Mouse (Mus musculus) hindbrain, embryonic 16.5 days (tissue): ENCODE data around the gene Nav2. TPM values are rescaled to one million over a fixed set of nuclear protein-coding genes. Genes with fewer than 3 reads are reported as not detected.
A peak's percentile ranks its signal among the peaks of the same experiment; 100 is the strongest.

ENCODE experiments used
- ATAC-seq: fragments of 200-750 bp; cut with Nextera tagmentation; 2 replicates; pipeline ENCODE4 v1.8.0; 2017; ENCODE audit warnings: moderate TSS enrichment, moderate library complexity
- H3K27ac ChIP-seq: fragments of 300-500 bp; sonication (generic); 2 replicates; pipeline ENCODE4 v1.5.1; 2014; ENCODE audit warnings: low read depth, mild to moderate bottlenecking, control low read depth, low read length, moderate library complexity
- H3K27me3 ChIP-seq: fragments of 300-500 bp; sonication (generic); replicated peaks from 2 replicates; pipeline ENCODE4 v1.6.1; 2014; ENCODE audit warnings: low read length; ENCODE audit not compliant: control insufficient read depth, insufficient read depth
- H3K36me3 ChIP-seq: fragments of 300-500 bp; sonication (generic); 2 replicates; pipeline ENCODE4 v1.6.1; 2014; ENCODE audit warnings: mild to moderate bottlenecking, low read length, moderate library complexity, mixed read lengths; ENCODE audit not compliant: control insufficient read depth, insufficient read depth
- H3K4me1 ChIP-seq: fragments of 300-500 bp; sonication (generic); 2 replicates; pipeline ENCODE4 v1.6.1; 2014; ENCODE audit warnings: low read depth, low read length; ENCODE audit not compliant: control insufficient read depth, insufficient read depth
- H3K4me2 ChIP-seq: fragments of 300-500 bp; sonication (generic); 2 replicates; pipeline ENCODE4 v1.6.1; 2014; ENCODE audit warnings: mild to moderate bottlenecking, low read length, control low read depth, moderate library complexity
- H3K4me3 ChIP-seq: fragments of 300-500 bp; sonication (generic); 2 replicates; pipeline ENCODE4 v1.5.1; 2014; ENCODE audit warnings: mild to moderate bottlenecking, low read length, control low read depth, moderate library complexity
- H3K9ac ChIP-seq: fragments of 300-500 bp; sonication (generic); 2 replicates; pipeline ENCODE4 v1.6.1; 2014; ENCODE audit warnings: low read depth, mild to moderate bottlenecking, control low read depth, low read length, moderate library complexity
- H3K9me3 ChIP-seq: fragments of 300-500 bp; sonication (generic); 2 replicates; pipeline ENCODE4 v1.6.1; 2014; ENCODE audit warnings: mild to moderate bottlenecking, low read length, moderate library complexity; ENCODE audit not compliant: control insufficient read depth
- WGBS: fragments of 180-500 bp; shearing (Covaris S2); extraction: QIAGEN DNeasy Blood & Tissue Kit; methylation state at CpG from one replicate; pipeline ENCODE4 v1.1.7; 2014; 5-methylcytosine and 5-hydroxymethylcytosine counted together
- polyA plus RNA-seq: library from polyadenylated mRNA; unstranded; fragments of >200 nt; fragmentation: Nextera tagmentation; extraction: Ambion mirVana; gene quantifications from 2 replicates; pipeline ENCODE4 v1.2.1, GENCODE M21; 2015

Nav2 gene
- polyA plus RNA-seq, 1 experiment from 2014 or later: 27.9 TPM

DNA sequence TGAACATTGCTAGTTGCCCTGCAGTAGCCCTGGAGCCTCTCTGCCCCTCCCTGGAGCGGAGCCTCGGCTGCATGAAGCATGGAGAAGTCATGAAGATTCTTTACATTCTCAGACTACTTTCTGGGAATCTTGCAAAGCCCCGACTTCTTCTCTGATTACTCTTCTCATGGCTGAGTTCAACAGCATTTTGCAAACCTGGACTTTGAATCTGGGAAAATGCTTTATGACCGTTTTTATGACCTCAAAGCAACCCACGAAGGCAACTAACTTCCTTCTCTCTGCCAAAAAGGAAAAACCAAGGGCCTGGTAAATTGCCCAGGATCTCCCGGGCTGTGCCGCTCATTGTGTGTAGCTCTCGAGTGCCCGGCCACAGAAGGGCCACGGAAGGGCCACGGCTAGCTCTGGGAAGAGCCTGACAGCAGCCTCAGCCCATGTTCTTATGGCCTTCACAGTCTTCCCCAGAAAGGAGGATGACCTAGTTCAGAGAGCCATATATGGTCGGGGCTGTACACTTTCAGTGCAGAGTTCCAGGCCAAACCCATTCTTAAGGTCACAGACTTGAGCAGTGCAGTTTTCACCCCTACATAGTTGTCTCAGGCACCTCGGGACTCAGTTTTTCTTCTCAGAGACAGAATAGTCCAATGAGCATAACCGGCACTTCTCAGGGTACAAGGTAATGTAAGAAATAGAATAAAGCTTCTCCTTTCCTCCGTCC lies 409.8 kb downstream of the Nav2 start:
- no peaks in the 10 kb centered on the region for H3K27me3 ChIP-seq
- no peak overlapping the region for H3K9ac ChIP-seq
- H3K4me1 ChIP-seq: peaks cover 8% of the 10 kb centered on the region
- no peak overlapping the region for H3K27ac ChIP-seq
- H3K4me2 ChIP-seq: no peak overlapping the region
- ATAC-seq: no peak
- H3K36me3 ChIP-seq: no peaks in the 10 kb centered on the region
- H3K9me3 ChIP-seq: no peaks in the 10 kb centered on the region
- no peak overlapping the region for H3K4me3 ChIP-seq
- WGBS: 85% methylated on average over 15 of the region's 15 CpGs

DNA sequence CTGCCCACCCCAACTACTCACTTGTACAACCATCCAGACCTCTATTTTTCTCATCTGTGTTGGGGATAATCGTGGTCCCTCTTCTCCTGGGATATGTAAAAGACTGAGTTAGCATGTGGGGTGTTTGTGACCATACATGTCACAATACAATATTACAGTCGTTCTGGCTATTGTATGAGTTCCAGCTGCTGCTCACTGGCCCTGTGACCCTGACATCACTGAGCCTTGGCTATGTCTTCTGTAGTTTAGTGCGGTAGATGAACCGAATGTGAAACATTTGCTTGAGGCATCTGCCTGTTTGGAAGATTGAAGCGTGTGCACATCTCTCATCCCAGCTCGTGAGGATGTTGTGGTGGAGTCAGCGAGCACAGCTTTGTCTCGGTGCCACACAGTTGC lies 410.4 kb downstream of the Nav2 start:
- no peak overlapping the region for H3K9ac ChIP-seq
- ATAC-seq: no peak
- no peaks in the 10 kb centered on the region for H3K36me3 ChIP-seq

DNA sequence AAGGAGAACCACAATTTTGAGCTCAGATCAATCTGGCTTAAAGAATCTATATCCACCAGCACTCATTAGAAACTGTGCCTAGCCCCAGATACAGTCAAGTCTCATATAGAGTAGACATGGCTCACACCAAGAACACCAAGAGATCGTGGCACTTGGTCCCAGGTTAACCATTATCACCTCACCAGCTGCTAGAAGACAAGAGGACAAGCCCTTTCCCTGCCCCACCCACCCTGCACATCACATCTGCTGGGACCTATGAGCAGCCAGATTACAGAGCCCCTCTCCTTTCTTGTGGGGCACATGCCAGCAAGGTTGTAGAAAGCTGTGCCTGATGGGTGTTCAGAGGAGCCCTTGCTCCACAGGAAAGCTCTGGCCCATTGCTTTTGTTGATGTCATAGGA lies 411.5 kb downstream of the Nav2 start:
- no peak for ATAC-seq
- Histone ChIP-seq H3K9me3 (no peaks in the 10 kb centered on the region), H3K4me3 (no peak overlapping the region), H3K36me3 (no peaks in the 10 kb centered on the region), H3K4me2 (no peak overlapping the region), H3K4me1 (peaks cover 8% of the 10 kb centered on the region), H3K9ac (no peak overlapping the region), H3K27me3 (no peaks in the 10 kb centered on the region), H3K27ac (no peak overlapping the region)
- whole genome bisulfite sequencing: 67% methylated on average over 1 of the region's 1 CpGs

More for the DNA sequence above, 410.4 kb downstream of the Nav2 start:
- H3K27ac ChIP-seq: no peak overlapping the region
- H3K27me3 ChIP-seq: no peaks in the 10 kb centered on the region
- H3K9me3 ChIP-seq: no peaks in the 10 kb centered on the region
- peaks cover 8% of the 10 kb centered on the region for H3K4me1 ChIP-seq
- no peak overlapping the region for H3K4me3 ChIP-seq
- WGBS: 76% methylated on average over 8 of the region's 8 CpGs
- no peak overlapping the region for H3K4me2 ChIP-seq

DNA sequence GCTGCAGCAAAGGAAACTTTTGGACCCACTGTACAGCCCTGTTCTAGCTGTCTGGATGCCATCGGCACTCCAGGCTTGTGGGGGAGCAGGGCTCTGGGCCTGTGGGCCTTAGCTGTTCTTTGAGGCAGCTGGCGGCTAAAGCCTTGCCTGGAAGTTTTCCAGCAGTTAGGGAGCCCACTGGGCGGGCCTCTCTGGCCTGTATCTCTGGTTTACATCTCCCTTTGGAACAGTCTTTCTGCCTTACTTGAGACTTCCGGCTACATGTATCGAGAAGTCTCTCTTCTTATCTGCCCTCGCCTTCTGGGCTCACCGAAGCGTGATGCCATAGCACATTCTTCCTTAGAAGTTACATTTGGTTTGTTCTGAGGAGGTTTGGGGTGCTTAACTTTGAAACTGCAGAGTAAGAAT lies 412.6 kb downstream of the Nav2 start:
- Histone ChIP-seq H3K27ac (0 out of 2 replicates have a peak overlapping the region, but pooled peaks have one; percentile 20), H3K9me3 (no peaks in the 10 kb centered on the region)
- WGBS: 64% methylated on average over 8 of the region's 8 CpGs

DNA sequence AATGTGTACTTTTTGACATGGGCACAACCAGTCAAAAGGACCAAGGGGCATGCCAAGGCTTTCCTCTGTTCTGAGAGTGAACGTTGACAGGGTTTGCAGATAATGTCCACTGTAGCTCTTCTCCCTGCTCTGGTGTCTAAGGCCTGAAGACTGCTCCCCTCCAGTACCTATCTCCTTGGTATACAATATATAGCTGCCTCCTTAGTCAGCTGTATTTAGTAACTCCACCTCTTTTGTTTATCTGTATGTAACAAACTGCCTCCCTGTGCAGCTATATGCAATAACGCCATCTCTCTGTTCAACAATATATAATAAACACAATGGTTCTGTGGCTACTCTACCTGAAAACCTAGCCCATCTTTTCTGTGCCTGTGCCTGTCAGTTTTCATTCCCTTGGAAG lies 413.7 kb downstream of the Nav2 start:
- Histone ChIP-seq H3K9ac (no peak overlapping the region), H3K9me3 (no peaks in the 10 kb centered on the region), H3K27ac (no peak overlapping the region), H3K4me3 (no peak overlapping the region), H3K4me2 (no peak overlapping the region), H3K36me3 (no peaks in the 10 kb centered on the region), H3K27me3 (no peaks in the 10 kb centered on the region), H3K4me1 (peaks cover 8% of the 10 kb centered on the region)
- ATAC-seq: no peak
- 85% methylated on average over 2 of the region's 2 CpGs for WGBS

More for the DNA sequence above, 412.6 kb downstream of the Nav2 start:
- H3K27me3 ChIP-seq: no peaks in the 10 kb centered on the region
- H3K4me1 ChIP-seq: peaks cover 8% of the 10 kb centered on the region
- H3K9ac ChIP-seq: no peak overlapping the region
- H3K4me2 ChIP-seq: no peak overlapping the region
- H3K4me3 ChIP-seq: no peak overlapping the region
- no peaks in the 10 kb centered on the region for H3K36me3 ChIP-seq
- ATAC-seq: peak; percentile 70; the same call in 1 of the 2 replicates

DNA sequence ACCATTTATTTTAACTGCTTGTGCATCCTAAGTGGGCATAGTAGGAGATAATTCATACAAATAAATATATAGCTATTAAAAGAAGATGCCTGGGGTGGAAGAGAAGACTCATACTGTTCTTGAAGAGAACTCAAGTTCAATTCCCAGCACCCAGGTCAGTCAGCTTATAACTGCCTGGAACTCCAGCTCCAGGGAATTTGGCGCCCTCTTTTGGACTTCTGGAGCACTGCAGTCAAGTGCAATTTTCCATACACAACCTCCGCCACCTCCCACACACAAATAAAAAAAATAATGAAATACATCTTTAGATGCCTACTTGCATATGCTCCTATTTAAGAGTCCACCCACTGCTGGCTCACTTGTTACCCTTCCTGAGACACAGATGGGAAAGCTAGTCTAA lies 416.1 kb downstream of the Nav2 start:
- WGBS: 94% methylated on average over 2 of the region's 2 CpGs
- H3K4me3 ChIP-seq: no peak overlapping the region
- peaks cover 8% of the 10 kb centered on the region for H3K4me1 ChIP-seq
- H3K9ac ChIP-seq: no peak overlapping the region
- no peaks in the 10 kb centered on the region for H3K36me3 ChIP-seq
- H3K27ac ChIP-seq: no peak overlapping the region
- no peaks in the 10 kb centered on the region for H3K9me3 ChIP-seq
- ATAC-seq: no peak
- H3K27me3 ChIP-seq: no peaks in the 10 kb centered on the region
- H3K4me2 ChIP-seq: no peak overlapping the region

DNA sequence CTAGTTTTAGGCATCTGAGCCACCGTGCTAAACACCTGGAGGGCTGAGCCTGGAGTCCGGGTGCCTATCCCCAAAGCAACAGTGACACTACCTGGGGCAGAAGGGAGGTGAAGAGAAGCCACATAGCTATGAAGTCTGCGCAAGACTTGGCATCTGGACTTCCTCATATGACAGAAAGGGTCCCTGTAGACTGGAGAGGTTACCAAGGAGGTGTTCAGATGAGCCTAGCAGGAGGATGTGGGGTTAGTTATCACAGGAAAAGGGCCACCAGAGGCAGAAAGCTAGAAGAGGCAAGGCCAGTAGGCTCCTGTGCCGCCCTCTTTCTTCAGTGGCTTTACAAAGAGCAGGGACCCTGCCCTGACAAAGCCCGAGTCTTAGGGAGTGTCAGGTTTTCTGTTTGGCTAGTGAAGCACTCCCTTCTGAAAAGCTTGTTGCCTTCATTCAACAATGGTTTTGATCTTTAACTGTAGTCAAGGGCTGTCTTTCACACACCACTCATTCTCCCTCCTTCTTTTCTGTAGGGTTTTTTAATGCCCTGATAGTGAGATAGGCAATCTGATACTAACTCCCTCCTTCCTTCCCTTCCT lies 417.7 kb downstream of the Nav2 start:
- Histone ChIP-seq H3K4me1 (peaks cover 4% of the 10 kb centered on the region; the same call in 1 of the 2 replicates), H3K36me3 (no peaks in the 10 kb centered on the region), H3K4me3 (no peak overlapping the region), H3K9me3 (no peaks in the 10 kb centered on the region), H3K9ac (no peak overlapping the region), H3K27ac (no peak overlapping the region), H3K27me3 (no peaks in the 10 kb centered on the region), H3K4me2 (no peak overlapping the region)
- WGBS: 44% methylated on average over 5 of the region's 5 CpGs
- ATAC-seq: no peak

DNA sequence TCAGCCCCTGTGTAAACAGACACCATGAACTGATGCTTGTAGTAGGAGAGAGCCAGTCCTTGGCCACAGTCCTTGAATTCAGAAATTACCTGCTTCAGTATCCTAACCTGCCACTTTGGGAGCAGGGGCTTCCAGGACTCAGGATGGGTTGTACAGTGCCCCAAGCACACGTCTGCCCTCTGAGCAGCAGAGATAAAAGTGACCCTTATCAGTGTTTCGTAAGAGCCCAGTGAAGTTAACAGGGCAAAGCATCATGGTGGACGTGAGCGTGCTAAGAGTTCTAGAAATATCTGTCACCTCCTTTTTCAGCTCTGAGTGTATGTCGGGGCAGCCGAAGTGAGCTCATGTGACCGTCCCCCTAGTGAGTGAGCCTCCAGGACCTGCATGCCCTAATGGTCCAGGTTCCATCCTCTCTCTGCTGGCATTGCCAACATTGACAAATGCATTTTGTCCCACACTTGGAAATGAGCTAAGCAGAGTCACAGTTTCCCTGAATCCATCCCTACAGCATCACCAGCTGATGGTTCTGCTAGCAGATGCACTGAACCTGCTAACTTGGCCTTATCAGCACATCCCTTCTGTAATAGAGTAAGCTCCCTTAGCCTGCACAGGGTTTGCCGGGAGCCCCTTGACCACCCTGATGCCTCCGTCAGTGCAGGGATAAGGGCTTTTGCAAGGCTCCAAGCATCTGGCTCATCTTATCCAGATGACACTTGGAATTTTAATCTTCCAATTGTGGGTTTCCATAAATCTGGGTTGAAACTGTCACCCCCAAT lies 418.6 kb downstream of the Nav2 start:
- no peak for ATAC-seq
- H3K4me1 ChIP-seq: peaks cover 4% of the 10 kb centered on the region; the same call in 1 of the 2 replicates
- no peaks in the 10 kb centered on the region for H3K9me3 ChIP-seq
- H3K36me3 ChIP-seq: no peaks in the 10 kb centered on the region
- H3K4me2 ChIP-seq: no peak overlapping the region
- H3K9ac ChIP-seq: no peak overlapping the region
- no peaks in the 10 kb centered on the region for H3K27me3 ChIP-seq
- WGBS: 87% methylated on average over 9 of the region's 9 CpGs
- H3K27ac ChIP-seq: no peak overlapping the region
- H3K4me3 ChIP-seq: no peak overlapping the region

DNA sequence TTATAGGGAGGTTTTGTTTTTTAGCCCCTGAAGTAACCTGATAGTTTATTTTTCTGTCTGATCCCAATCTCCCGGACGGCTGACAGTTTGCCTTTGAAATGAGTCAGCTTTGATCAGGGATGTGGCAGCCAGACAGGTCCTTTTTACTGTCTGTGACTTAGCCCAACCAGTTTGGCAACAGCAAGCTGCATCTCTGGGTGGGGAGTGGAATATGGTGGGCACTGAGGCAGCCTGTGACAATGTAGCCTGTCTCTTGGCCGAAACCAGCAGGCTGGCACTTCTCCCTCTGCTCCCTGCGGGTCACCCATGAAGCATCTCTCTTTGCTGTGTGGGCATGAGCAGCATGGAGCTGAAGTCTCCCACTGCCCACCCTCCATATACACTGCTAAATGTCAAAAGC lies 421.7 kb downstream of the Nav2 start:
- H3K27ac ChIP-seq: no peak overlapping the region
- H3K4me1 ChIP-seq: peaks cover 7% of the 10 kb centered on the region
- no peak overlapping the region for H3K4me2 ChIP-seq
- peak; percentile 21; the same call in 1 of the 2 replicates for ATAC-seq
- no peaks in the 10 kb centered on the region for H3K27me3 ChIP-seq
- no peak overlapping the region for H3K4me3 ChIP-seq
- 43% methylated on average over 4 of the region's 4 CpGs for WGBS
- no peaks in the 10 kb centered on the region for H3K36me3 ChIP-seq
- no peak overlapping the region for H3K9ac ChIP-seq
- no peaks in the 10 kb centered on the region for H3K9me3 ChIP-seq
